Mouse (Mus musculus) kidney, embryonic 15.5 days (tissue): ENCODE data around the gene Hmox1. TPM values are rescaled to one million over a fixed set of nuclear protein-coding genes. Genes with fewer than 3 reads are reported as not detected.

ENCODE experiments used
- ATAC-seq: fragments of 200-750 bp; cut with Nextera tagmentation; replicated peaks from 2 replicates; pipeline ENCODE4 v1.8.0; 2017; ENCODE audit warnings: moderate TSS enrichment; ENCODE audit not compliant: low FRiP score
- H3K27ac ChIP-seq: fragments of 300-500 bp; sonication (generic); 2 replicates; pipeline ENCODE4 v1.5.1; 2015; ENCODE audit warnings: mild to moderate bottlenecking, inconsistent platforms
- H3K27me3 ChIP-seq: fragments of 300-500 bp; sonication (generic); 2 replicates; pipeline ENCODE4 v1.6.1; 2015; ENCODE audit warnings: inconsistent platforms
- H3K36me3 ChIP-seq: fragments of 300-500 bp; sonication (generic); 2 replicates; pipeline ENCODE4 v1.6.1; 2015; ENCODE audit warnings: inconsistent platforms
- H3K4me1 ChIP-seq: fragments of 300-500 bp; sonication (generic); 2 replicates; pipeline ENCODE4 v1.6.1; 2015; ENCODE audit warnings: inconsistent platforms
- H3K4me2 ChIP-seq: fragments of 300-500 bp; sonication (generic); 2 replicates; pipeline ENCODE4 v1.6.1; 2015; ENCODE audit warnings: moderate library complexity, mild to moderate bottlenecking, inconsistent platforms
- H3K4me3 ChIP-seq: fragments of 300-500 bp; sonication (generic); replicated peaks from 2 replicates; pipeline ENCODE4 v1.5.1; 2015; ENCODE audit warnings: mild to moderate bottlenecking, inconsistent platforms
- H3K9ac ChIP-seq: fragments of 300-500 bp; sonication (generic); 2 replicates; pipeline ENCODE4 v1.6.1; 2015; ENCODE audit warnings: mild to moderate bottlenecking, inconsistent platforms
- H3K9me3 ChIP-seq: fragments of 300-500 bp; sonication (generic); replicated peaks from 2 replicates; pipeline ENCODE4 v1.6.1; 2016; ENCODE audit warnings: inconsistent platforms
- WGBS: fragments of 180-500 bp; shearing (Covaris S2); methylation state at CpG from one replicate; pipeline ENCODE4 v1.1.7; 2015; ENCODE audit warnings: mixed read lengths; 5-methylcytosine and 5-hydroxymethylcytosine counted together
- polyA plus RNA-seq: library from polyadenylated mRNA; unstranded; fragments of >200 nt; fragmentation: Nextera tagmentation; extraction: Ambion mirVana; gene quantifications from 2 replicates; pipeline ENCODE4 v1.2.1, GENCODE M21; 2015

The Hmox1 gene
- polyA plus RNA-seq, 1 experiment from 2014 or later, result 40.1 TPM

DNA sequence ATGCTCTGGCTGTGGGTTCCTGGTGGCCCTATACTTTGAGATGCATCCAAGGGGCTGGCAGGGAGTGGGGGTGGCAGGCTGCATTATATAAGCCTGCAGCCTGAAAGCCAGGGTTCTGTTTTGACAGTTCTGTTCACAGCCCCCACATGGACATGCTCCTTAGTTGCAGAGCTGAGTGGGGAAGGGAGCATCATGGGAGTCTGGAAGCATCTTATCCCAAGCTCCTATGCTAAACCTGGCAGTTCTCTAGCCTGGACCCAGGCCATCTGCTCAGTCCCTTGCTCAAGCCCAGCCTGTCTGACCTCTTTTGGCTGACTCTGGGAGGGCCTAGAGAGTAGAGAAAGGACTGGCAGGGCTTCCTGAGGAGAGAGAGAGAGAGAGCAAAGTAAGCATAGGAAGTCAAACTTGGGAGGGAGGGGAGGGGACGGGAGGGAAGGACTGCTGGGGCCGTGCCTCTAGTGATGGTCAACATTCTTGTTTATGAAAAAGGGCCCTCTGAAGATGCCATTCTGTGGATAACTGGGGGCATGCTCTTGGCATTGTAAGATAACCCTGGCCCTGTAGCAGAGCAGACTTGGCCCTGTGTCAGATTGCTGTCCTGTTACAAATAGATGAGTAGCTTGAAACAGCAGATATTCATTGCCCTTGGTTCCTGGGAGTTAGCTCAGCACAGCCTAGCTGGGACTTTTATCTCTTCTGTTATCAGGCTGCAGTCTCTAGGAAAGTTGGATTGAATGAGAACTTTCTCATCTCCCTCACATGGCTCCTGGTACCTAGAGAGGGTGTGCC lies 41.4 kb downstream of the Hmox1 start:
- peak; percentile 49 for ATAC-seq
- H3K4me2 ChIP-seq, result no peak overlapping the region
- WGBS, result 42% methylated on average over 2 of the region's 2 CpGs
- H3K9me3 ChIP-seq, result no peaks in the 10 kb centered on the region
- H3K27ac ChIP-seq, result 0 out of 2 replicates have a peak overlapping the region, but pooled peaks have one; percentile 9
- peaks cover 8% of the 10 kb centered on the region for H3K36me3 ChIP-seq
- H3K9ac ChIP-seq, result no peak overlapping the region
- no peak overlapping the region for H3K4me3 ChIP-seq
- H3K4me1 ChIP-seq, result peaks cover 14% of the 10 kb centered on the region
- H3K27me3 ChIP-seq, result no peaks in the 10 kb centered on the region

- H3K4me3 ChIP-seq, result no peak overlapping the region
- no peak overlapping the region; the same call in 1 of the 2 replicates for H3K27ac ChIP-seq
- no peak overlapping the region for H3K4me2 ChIP-seq
- no peaks in the 10 kb centered on the region for H3K36me3 ChIP-seq
- H3K27me3 ChIP-seq, result no peaks in the 10 kb centered on the region
- no peak overlapping the region for H3K9ac ChIP-seq
- no peaks in the 10 kb centered on the region for H3K9me3 ChIP-seq
- H3K4me1 ChIP-seq, result peaks cover 14% of the 10 kb centered on the region
- ATAC-seq, result no peak
- WGBS, result 59% methylated on average over 1 of the region's 1 CpGs
Observed at GRCm38 (mm10) chr8:75135756-75136155, 42.3 kb downstream of the Hmox1 start.

- Histone ChIP-seq H3K4me1 (peaks cover 14% of the 10 kb centered on the region), H3K9ac (no peak overlapping the region), H3K4me2 (no peak overlapping the region), H3K36me3 (no peaks in the 10 kb centered on the region), H3K27ac (no peak overlapping the region), H3K27me3 (no peaks in the 10 kb centered on the region), H3K9me3 (no peaks in the 10 kb centered on the region), H3K4me3 (no peak overlapping the region)
- no peak for ATAC-seq
- WGBS, result 66% methylated on average over 2 of the region's 2 CpGs
Observed at GRCm38 (mm10) chr8:75136256-75136655, 42.8 kb downstream of the Hmox1 start.

- H3K4me2 ChIP-seq, result no peak overlapping the region
- H3K9me3 ChIP-seq, result no peaks in the 10 kb centered on the region
- H3K27ac ChIP-seq, result no peak overlapping the region
- no peak overlapping the region for H3K9ac ChIP-seq
- 82% methylated on average over 3 of the region's 3 CpGs for WGBS
- H3K4me1 ChIP-seq, result peaks cover 14% of the 10 kb centered on the region
- no peak for ATAC-seq
- H3K4me3 ChIP-seq, result no peak overlapping the region
- no peaks in the 10 kb centered on the region for H3K27me3 ChIP-seq
- no peaks in the 10 kb centered on the region for H3K36me3 ChIP-seq
Observed at GRCm38 (mm10) chr8:75137536-75137935, 44.1 kb downstream of the Hmox1 start.

Other genes with a start within 250 kb of the Hmox1 start
- 0.32 TPM in 1 of 2 replicates, not detected in the other for gene Isx, start 220.4 kb upstream of the Hmox1 start, polyA plus RNA-seq
- 38.6 and 46.4 TPM in 2 replicates for gene Hmgxb4, start 100.3 kb upstream of the Hmox1 start, polyA plus RNA-seq
- 29.6 and 35.1 TPM in 2 replicates for gene Tom1, start 59.9 kb upstream of the Hmox1 start, polyA plus RNA-seq
- gene Mcm5, start 15.9 kb downstream of the Hmox1 start, polyA plus RNA-seq, result 173 and 194 TPM in 2 replicates
- 1.9 and 2.3 TPM in 2 replicates for gene Rasd2, start 120.3 kb downstream of the Hmox1 start, polyA plus RNA-seq